Mouse (Mus musculus) heart, embryonic 14.5 days (tissue): ENCODE data around the gene Lrig2. TPM values are rescaled to one million over a fixed set of nuclear protein-coding genes. Genes with fewer than 3 reads are reported as not detected.

Experiments used
- ATAC-seq: fragments of 200-750 bp; cut with Nextera tagmentation; 2 replicates; pipeline ENCODE4 v1.8.0; 2017; ENCODE audit warnings: low read depth, moderate TSS enrichment; ENCODE audit not compliant: insufficient number of reproducible peaks, insufficient read depth, low FRiP score
- H3K27ac ChIP-seq, 2 experiments: fragments of 200-500 bp in 1 of 2; fragments of 300-500 bp in 1 of 2; sonication (generic) in 1 of 2; replicated peaks in 1 of 2; 2 replicates each; pipeline ENCODE4 v1.5.1; 2012 to 2014; ENCODE audit warnings: low read depth in 2 of 2, low read length in 2 of 2, control low read depth in 1 of 2, mild to moderate bottlenecking in 1 of 2, mixed read lengths in 1 of 2; ENCODE audit not compliant: control insufficient read depth in 1 of 2, insufficient read depth in 1 of 2
- H3K27me3 ChIP-seq: fragments of 300-500 bp; sonication (generic); 2 replicates; pipeline ENCODE4 v1.6.1; 2014; ENCODE audit warnings: mild to moderate bottlenecking, low read length, control low read depth; ENCODE audit not compliant: control insufficient read depth, insufficient read depth
- H3K36me3 ChIP-seq: fragments of 300-500 bp; sonication (generic); 2 replicates; pipeline ENCODE4 v1.6.1; 2014; ENCODE audit warnings: mild to moderate bottlenecking, control low read depth, low read length, mixed read lengths; ENCODE audit not compliant: control insufficient read depth, insufficient read depth
- H3K4me1 ChIP-seq, 2 experiments: fragments of 200-500 bp in 1 of 2; fragments of 300-500 bp in 1 of 2; sonication (generic) in 1 of 2; 2 replicates each; pipeline ENCODE4 v1.6.1; 2012 to 2014; ENCODE audit warnings: low read length in 2 of 2, control low read depth in 1 of 2, mixed read lengths in 1 of 2; ENCODE audit not compliant: control insufficient read depth in 2 of 2, insufficient read depth in 2 of 2
- H3K4me2 ChIP-seq: fragments of 300-500 bp; sonication (generic); 2 replicates; pipeline ENCODE4 v1.6.1; 2014; ENCODE audit warnings: mild to moderate bottlenecking, low read length
- H3K4me3 ChIP-seq, 2 experiments: fragments of 200-500 bp in 1 of 2; fragments of 300-500 bp in 1 of 2; sonication (generic) in 1 of 2; 2 replicates each; pipeline ENCODE4 v1.5.1; 2012 to 2014; ENCODE audit warnings: low read length in 2 of 2, mild to moderate bottlenecking in 2 of 2, control low read depth in 1 of 2, low read depth in 1 of 2, moderate library complexity in 1 of 2; ENCODE audit not compliant: control insufficient read depth in 1 of 2, insufficient read depth in 1 of 2
- H3K9ac ChIP-seq: fragments of 300-500 bp; sonication (generic); 2 replicates; pipeline ENCODE4 v1.6.1; 2014; ENCODE audit warnings: mild to moderate bottlenecking, low read length
- H3K9me3 ChIP-seq: fragments of 300-500 bp; sonication (generic); 2 replicates; pipeline ENCODE4 v1.6.1; 2016; ENCODE audit warnings: low read length, control low read depth; ENCODE audit not compliant: control insufficient read depth
- WGBS: fragments of 180-500 bp; shearing (Covaris S2); extraction: QIAGEN DNeasy Blood & Tissue Kit; methylation state at CpG from one replicate; pipeline ENCODE4 v1.1.7; 2014; 5-methylcytosine and 5-hydroxymethylcytosine counted together
- polyA plus RNA-seq: library from polyadenylated mRNA; unstranded; fragments of >200 nt; fragmentation: Nextera tagmentation; extraction: Ambion mirVana; gene quantifications from 2 replicates; pipeline ENCODE4 v1.2.1, GENCODE M21; 2014

Gene Lrig2
- 14.4 and 16.8 TPM in 2 replicates for polyA plus RNA-seq

DNA sequence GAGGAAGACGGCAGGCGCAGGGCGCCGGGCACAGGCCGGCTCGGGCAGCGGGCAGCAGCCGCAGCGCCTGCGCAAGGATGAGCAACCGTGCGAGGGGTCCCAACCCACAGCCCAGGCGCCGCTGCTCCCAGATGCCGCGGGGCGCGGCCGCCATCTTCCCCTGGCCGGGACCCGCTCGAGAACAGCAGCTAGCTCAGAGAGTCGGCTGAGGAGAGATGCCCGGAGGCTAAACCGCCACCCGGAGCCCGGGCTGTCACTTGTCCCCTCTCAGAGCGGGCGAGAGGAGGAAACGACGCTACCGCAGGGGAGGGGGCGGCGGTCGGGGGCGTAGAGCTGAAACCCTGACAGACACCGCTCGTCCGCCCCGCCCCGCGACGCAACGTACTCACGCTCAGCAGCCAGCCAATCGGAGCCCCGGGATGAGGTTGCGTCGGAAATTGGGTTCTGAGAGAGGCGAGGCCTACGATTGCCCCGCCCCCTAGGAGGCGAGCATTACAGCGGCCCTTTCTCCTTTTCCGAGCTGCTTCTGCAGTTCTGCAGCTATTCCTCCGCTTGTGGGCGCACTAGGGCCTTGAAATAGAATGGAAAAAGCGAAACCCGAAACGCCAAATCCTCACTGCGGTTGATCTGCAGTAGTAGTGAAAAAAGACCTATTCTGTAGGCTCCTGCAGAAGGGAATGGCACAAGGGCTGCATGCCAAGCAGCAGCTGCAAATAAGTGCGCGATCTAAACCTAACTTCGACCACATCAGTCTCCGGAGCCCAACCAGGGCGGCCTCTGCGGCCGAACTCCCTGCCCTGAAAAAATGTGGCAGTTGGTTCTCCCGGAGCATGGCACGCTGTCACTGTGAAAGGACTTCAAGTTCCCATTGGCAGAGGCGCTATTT lies at the start of gene Lrig2:
Gene Lrig2 (minus strand): TSS at position 381 of the 886 bp plus-strand sequence.
- H3K4me2 ChIP-seq: peak within 1 kb of the TSS; percentile 79
- H3K36me3 ChIP-seq: no peaks in the 10 kb centered on the region
- under 1% methylated on average over 71 of the region's 71 CpGs for WGBS
- ATAC-seq: peak; percentile 97
- no peaks in the 10 kb centered on the region for H3K9me3 ChIP-seq
- H3K9ac ChIP-seq: peak within 1 kb of the TSS; percentile 91
- peaks cover 0 to 18% of the 10 kb centered on the region in 2 experiments; a peak in 2 of 4 replicates for H3K4me1 ChIP-seq
- no peaks in the 10 kb centered on the region for H3K27me3 ChIP-seq
- peak within 1 kb of the TSS; percentile 69 to 79 for H3K4me3 ChIP-seq
- H3K27ac ChIP-seq: peak within 1 kb of the TSS; percentile 94 to 96

DNA sequence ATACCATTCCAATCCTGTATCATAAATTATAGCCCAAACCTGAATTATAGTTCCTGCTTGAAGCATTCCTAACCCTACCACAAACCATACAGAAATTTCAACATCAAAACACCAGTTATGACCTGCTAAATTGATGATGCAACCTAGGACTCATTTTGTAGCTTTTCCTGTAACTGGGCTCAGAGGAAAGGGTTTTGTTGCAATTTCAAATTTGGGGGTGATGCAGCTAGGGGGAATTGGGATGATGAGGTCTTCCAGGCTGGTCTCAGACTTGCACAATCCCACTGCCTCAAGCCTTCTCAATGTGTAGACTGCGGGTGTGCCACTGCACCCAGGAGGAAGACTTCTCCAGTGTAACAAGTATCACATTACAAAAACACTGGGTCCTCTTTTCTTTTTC lies 44.9 kb upstream of the Lrig2 start:
- H3K27me3 ChIP-seq: no peaks in the 10 kb centered on the region
- WGBS: 100% methylated on average over 1 of the region's 1 CpGs
- H3K4me3 ChIP-seq: no peak overlapping the region
- H3K36me3 ChIP-seq: no peaks in the 10 kb centered on the region
- no peak for ATAC-seq
- H3K4me1 ChIP-seq: peaks cover 2 to 11% of the 10 kb centered on the region in 2 experiments; a peak in 1 of 4 replicates
- H3K4me2 ChIP-seq: no peak overlapping the region
- no peak overlapping the region for H3K27ac ChIP-seq
- H3K9me3 ChIP-seq: no peaks in the 10 kb centered on the region
- H3K9ac ChIP-seq: no peak overlapping the region

DNA sequence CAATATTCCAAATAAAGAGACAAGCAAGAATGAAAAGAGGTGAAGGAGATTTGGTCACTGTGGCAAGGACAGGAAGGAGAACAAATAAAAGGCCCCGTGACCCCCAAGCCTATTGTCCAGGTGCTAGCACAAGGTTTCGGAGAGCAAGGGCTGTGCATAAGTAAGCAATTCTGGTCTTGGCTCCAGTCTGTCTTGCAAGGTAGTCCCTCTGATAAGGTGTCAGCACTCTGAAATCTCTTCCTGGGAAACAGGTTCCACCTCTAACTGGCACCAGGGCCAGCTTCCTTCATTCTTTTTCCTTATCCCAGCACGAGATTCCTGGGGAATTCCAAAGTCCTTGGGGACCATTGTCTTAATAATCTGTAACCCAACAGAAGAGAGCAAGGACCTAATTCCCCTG lies 38.9 kb upstream of the Lrig2 start:
- Histone ChIP-seq H3K27ac (no peak overlapping the region), H3K27me3 (no peaks in the 10 kb centered on the region), H3K4me1 (no peaks in the 10 kb centered on the region), H3K9ac (no peak overlapping the region), H3K9me3 (no peaks in the 10 kb centered on the region), H3K4me2 (no peak overlapping the region), H3K4me3 (no peak overlapping the region), H3K36me3 (no peaks in the 10 kb centered on the region)
- no peak for ATAC-seq
- 44% methylated on average over 3 of the region's 3 CpGs for WGBS

DNA sequence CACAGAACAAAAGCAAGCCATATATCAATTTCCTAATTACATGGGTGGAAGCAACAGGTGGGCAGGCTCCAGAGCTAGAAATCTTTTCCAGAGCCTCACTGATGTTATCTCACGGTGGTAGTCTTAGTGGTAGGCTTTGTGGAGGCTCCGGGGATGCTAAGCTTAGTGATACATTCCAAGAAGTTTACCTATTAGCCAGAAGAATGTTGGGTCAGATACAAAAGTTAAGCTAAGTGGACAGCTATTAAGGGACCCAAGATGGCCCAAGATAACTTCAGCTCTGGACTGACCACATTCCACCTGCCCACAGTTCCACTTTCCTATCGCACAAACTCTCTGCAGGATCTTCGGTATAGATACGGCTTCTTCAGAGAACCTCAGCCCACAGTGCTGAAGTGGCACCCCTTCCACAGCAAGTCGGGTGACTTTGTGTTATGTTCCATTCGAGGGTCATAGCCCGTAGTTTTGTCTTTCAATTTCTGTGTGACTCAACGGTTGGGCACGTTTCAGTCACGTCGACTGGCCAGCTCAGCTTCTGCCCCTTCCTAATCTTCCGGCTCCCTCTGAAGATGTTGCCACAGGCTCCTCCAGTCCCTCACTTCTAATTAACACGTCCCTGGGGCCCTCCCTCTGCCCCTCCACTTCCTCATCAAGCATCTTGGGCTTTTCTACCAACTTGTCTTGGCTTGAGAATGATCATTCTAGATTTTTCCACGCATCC lies 36.8 kb upstream of the Lrig2 start:
- WGBS: 53% methylated on average over 15 of the region's 15 CpGs
- H3K27me3 ChIP-seq: no peaks in the 10 kb centered on the region
- H3K9me3 ChIP-seq: no peaks in the 10 kb centered on the region
- H3K27ac ChIP-seq: no peak overlapping the region
- no peak overlapping the region for H3K4me3 ChIP-seq
- H3K4me2 ChIP-seq: no peak overlapping the region
- no peaks in the 10 kb centered on the region for H3K36me3 ChIP-seq
- no peak overlapping the region for H3K9ac ChIP-seq
- H3K4me1 ChIP-seq: no peaks in the 10 kb centered on the region
- no peak for ATAC-seq

DNA sequence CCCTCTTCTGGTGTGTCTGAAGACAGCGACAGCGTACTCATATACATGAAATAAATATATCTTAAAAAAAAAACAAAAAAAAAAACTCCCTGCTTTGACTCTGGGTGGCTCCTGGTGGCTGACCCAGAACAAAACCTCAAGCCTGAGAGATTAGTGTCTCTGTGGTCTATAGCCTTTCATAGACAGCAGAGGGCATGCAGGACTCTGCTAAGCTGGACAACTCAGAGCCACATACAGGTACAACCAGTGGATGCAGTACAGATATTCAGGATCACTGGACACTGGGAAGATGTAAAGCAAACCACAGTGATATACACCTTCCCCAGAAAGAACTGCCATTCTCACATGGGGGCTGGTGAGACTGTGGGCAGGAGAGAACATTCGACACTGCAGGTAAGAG lies 32.1 kb upstream of the Lrig2 start:
- H3K9ac ChIP-seq: no peak overlapping the region
- no peaks in the 10 kb centered on the region for H3K36me3 ChIP-seq
- no peaks in the 10 kb centered on the region for H3K9me3 ChIP-seq
- no peaks in the 10 kb centered on the region for H3K27me3 ChIP-seq
- 99% methylated on average over 3 of the region's 3 CpGs for WGBS
- peaks cover 8 to 9% of the 10 kb centered on the region in 2 experiments; a peak in 3 of 4 replicates for H3K4me1 ChIP-seq
- ATAC-seq: no peak
- no peak overlapping the region for H3K4me2 ChIP-seq
- H3K27ac ChIP-seq: no peak overlapping the region
- no peak overlapping the region for H3K4me3 ChIP-seq

DNA sequence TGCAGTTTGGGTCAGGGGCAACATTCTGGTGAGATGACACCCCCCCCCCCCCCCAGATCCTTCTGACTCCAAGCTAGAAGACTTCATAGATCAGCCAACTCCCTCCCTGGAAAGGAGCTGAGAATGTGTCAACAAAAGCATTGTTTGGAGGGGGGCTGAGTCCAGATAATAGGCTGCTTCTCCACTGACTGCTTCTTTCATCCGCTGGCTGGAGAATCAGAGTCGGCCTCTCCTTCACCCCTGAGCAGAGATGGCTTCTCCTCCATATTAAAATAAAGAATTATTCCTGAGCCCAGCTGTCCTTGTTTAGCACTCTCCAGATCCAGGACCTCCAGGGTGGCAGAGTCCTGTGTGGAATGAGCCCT lies 30.3 kb upstream of the Lrig2 start:
- peaks cover 8 to 9% of the 10 kb centered on the region in 2 experiments; a peak in 3 of 4 replicates for H3K4me1 ChIP-seq
- peak overlapping the region; percentile 26 to 47; a peak in 2 of 4 replicates for H3K27ac ChIP-seq
- peak overlapping the region in 1 of 2 experiments; percentile 27; a peak in 2 of 4 replicates for H3K4me3 ChIP-seq
- peak overlapping the region; percentile 41 for H3K9ac ChIP-seq
- no peak for ATAC-seq
- no peaks in the 10 kb centered on the region for H3K9me3 ChIP-seq
- WGBS: 3% methylated on average over 2 of the region's 2 CpGs
- H3K36me3 ChIP-seq: no peaks in the 10 kb centered on the region
- H3K4me2 ChIP-seq: peak overlapping the region; percentile 60
- H3K27me3 ChIP-seq: no peaks in the 10 kb centered on the region

DNA sequence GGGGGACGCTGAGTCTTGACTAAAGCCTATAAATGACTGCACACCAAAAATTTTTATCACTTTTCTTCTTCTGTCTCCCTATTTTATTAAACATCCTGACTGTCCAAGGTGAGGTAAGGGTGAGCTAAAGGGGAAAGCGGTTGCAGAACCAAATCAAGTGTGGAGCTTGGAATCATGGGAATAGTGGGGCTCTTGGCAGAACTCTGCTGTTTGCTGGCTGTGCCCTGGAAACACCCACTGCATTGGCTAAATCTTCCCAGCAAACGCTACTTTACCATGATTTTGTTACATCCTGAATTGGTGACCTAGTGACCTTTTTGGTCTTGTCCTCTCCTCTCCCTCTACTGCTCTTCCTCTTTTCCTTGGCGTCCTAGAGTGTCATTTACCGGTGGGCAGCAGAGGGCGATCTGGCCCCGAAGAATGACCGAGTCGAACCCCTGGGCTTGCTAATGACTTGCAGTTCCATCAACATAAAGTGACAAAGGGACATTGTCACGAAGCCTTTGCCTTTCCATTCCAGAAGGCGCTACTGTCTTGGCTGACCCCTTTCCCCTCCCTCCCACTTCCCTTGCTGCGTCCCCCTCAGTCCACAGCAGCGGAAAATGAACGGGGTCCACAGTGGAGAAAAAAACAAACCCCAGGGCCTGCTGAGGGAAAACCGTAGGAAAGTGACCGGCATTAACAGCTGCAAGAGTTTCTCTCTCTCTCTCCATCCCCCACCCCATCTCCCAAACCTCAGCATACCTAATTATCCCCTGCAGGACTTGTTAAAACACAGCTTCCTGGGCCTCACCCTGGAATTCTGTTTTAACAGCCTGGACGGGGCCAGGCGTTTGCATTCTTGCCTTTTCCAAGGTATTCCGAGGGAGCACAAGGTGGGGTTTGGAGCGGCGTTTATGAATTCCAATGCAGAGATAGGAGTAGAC lies 29.7 kb upstream of the Lrig2 start:
- Histone ChIP-seq H3K4me2 (peak overlapping the region; percentile 60), H3K9ac (peak overlapping the region; percentile 60), H3K4me3 (peak overlapping the region; percentile 25 to 27), H3K9me3 (no peaks in the 10 kb centered on the region), H3K4me1 (peaks cover 8 to 9% of the 10 kb centered on the region in 2 experiments; a peak in 3 of 4 replicates), H3K36me3 (no peaks in the 10 kb centered on the region), H3K27ac (peak overlapping the region; percentile 26 to 58), H3K27me3 (no peaks in the 10 kb centered on the region)
- ATAC-seq: peak; percentile 48; the same call in 1 of the 2 replicates
- WGBS: 8% methylated on average over 21 of the region's 21 CpGs
